Mouse (Mus musculus) layer of hippocampus, postnatal 10 days (tissue): ENCODE measurements around the gene Slc25a44. TPM values are rescaled to one million over a fixed set of nuclear protein-coding genes. Genes with fewer than 3 reads are reported as not detected.

Source experiments
- DNase-seq, 2 experiments: peaks; one replicate each; pipeline ENCODE4 v3.0.0; 2021; ENCODE audit warnings: low spot score in 2 of 2
- long read RNA-seq: library from polyadenylated mRNA; stranded (forward); transcript quantifications from one replicate; pipeline ENCODE4 v2.0.0, GENCODE M21; 2023
- total RNA-seq, 2 experiments: library from RNA; stranded (reverse); gene quantifications; 2 replicates each; pipeline ENCODE4 v1.2.3; 2021

Gene Slc25a44
- total RNA-seq, result 10 to 100 TPM; 54.1 to 58.1 TPM
- long read RNA-seq, transcript Slc25a44-203 (4 exons, 3,429 nt), result minor isoform, 6 of 127 reads
- long read RNA-seq, transcript Slc25a44-201 (4 exons, 3,577 nt), result major isoform, 24 of 127 reads
- long read RNA-seq, partial matches to known transcripts, result 2 of 127 reads
- long read RNA-seq, other reads (novel, unspliced or antisense), result 91 of 127 reads

GRCm38 (mm10) chr3:88424605-88425329, at the start of gene Slc25a44:
Gene Slc25a44 (minus strand): TSS chr3:88425139.
- DNase-seq, result peak; percentile 91 to 93

DNA sequence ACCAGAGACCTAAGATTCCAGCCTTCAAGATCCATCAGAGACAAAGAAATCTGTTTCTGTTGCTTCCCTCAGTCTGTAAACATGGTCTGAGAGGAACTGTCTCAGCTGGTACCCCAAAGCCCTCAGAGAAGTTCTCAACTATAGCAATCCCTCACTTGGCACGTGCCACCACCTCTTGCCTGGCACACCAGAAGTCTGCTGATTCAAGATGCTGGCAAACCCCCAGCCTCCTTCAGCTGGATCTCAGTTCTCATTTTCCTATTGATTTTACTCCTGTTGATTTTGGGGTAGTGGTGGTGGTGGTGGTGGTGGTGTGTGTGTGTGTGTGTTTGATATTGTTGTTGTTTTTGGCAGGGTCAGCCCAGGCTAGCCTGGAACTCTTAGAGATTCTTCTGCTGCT, 48.6 kb upstream of the Slc25a44 start:
- no peak for DNase-seq

- no peak for DNase-seq
Observed at GRCm38 (mm10) chr3:88473020-88473419, 48.1 kb upstream of the Slc25a44 start.

- no peak for DNase-seq
Observed at GRCm38 (mm10) chr3:88470943-88471479, 46.1 kb upstream of the Slc25a44 start.

DNA sequence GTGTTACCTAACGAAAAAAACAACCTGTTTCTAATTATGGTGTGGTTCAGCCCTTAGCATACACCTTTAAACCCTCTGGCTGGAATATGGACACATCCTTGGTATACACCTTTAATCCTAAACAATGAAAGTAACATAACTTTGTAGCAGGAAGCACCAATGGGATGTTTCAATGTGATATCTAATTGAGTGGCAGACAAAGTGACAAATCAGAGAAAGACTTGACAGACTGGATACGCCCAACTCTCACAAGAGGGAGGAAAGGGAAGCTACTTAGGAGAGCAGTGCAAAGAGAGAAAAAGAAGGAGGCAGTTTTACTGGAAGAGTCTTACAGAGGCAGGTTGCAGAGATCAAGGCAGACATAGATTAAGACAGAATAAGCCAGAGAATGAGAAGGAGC, 44.5 kb upstream of the Slc25a44 start:
- no peak for DNase-seq

DNA sequence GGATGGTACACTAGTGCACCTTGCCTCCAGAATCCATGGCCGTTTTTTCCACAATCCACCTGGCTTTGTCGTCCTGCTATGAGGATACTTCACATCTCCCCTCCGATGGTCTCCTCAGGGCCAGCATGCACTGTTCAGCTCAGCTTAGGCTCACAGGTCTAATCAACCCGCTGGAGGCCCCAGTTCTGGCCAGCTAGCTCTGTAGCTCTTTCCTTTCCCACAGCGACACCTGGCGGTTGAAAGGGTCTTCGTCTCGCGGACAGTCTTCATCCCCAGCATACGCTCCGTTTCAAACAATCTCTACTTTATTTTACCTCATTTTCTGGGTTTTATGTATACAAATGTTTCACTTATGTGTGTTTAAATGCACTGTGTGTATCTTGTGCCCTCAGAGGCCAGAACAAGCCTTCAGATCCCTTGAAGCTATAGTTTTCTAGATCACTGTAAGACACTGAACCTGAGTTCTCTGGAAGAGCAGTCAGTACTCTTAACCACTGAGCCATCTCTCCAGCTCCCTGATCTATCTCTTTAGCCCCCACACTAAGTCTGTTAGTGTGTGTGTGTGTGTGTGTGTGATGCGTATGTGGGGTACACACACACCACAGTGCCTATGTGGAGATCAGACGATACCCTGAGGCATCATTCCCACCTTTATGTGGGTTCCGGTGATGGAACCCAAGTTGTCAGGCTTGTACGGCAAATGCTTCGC, 42.3 kb upstream of the Slc25a44 start:
- DNase-seq, result peak; percentile 94 to 95

DNA sequence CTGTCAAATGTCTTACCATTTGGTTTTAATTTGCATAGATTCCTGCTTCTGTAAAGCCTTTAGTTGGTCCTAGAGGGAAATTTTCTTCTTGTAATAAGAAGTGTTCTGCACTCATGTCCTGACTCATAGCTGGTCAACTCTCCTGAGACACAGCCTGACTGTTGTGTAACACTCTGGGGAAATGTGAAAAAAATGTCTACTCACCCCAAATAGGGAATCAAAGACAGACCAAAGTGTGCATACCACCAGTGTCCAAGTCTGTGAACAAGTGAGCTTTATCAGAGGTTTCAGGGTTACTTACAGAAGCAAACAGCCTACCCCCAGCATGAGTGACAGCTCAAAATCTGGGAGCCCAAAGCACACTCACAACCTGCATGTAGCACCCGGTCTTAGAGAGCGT, 40.2 kb upstream of the Slc25a44 start:
- DNase-seq, result no peak

- DNase-seq, result no peak
Observed at GRCm38 (mm10) chr3:88464425-88464824, 39.5 kb upstream of the Slc25a44 start.

- peak; percentile 57 to 69 for DNase-seq
Observed at GRCm38 (mm10) chr3:88460983-88461696, 36.2 kb upstream of the Slc25a44 start, which contains the start of gene Sema4a. Gene Sema4a (minus strand): TSS chr3:88461182.

DNA sequence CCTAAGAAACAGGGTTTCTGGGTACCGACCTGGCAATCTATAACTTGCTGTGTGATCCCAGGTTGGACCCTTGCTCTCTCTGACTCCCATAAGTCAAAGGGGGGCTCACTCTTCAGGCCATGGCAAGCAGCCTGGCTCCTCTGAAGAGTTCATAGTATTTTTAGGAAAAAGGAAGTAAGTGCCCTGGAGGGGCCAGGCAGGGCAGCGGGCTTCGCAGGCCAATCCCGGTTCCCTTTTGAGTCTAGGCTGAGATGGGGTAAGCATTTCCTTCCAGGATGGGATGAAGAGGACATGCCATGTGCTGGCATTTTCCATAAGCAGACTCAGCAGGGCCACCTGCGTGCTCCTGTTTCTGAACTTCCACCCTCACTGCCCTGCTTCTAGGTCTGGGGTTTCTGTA, 35.1 kb upstream of the Slc25a44 start:
- no peak for DNase-seq

DNA sequence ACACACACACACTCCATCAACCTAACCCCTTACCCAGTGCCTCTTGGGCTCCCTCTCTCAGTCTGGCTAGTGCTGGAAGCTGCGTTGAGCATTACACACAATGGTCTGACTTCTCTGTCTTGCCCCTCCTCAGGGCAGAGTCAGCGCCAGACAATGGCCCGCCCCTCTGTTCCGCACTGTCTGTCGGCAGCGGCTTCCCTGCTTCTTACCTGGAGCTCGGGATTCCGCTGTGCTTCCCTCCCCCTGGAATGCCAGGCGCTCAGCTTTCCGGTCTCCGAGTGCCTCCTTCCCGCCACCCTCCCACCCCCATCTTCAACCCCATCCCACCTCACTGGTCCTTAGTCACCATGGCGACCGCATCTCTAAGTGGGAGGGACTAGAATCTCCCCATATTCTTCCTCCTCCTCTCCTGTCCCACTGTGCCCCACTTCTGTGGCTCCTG, 33.9 kb upstream of the Slc25a44 start:
- no peak for DNase-seq

DNA sequence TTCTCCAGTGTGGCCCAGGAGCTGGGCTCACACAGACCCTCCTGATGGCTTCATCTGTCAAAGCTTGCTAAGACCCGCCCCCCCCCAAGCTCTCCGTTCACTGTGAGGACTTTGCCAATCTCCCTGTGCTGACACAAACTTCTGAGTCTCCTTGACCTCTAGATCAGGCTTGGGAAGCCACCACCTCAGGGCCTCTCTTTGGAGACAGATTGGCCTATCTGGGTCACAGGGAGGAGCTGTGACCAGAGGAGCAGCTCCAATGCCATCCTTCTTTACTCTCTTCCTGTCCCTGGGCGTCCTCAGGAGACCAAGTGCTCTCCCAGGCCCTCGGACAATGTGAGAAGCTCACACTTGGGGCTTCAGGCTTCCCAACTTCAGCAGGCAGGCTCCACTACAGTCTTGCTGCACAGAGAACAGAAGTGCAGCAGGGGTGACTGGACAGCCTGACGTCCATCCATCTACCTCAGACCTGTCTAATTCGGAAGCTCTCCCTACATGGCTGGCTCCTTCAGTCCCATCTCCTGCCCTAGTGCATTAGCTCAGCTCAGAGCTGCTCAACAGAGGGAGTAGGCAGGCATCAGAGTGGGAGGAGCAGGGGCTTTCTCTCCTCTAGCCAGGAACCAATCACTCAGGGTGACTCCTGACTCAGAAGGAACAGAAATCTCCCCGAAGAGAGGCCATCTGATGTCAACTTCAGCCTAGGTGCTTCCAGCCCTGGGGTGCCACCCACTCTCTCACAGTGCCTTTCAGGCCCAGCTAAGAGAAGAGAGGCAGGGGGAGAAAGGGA, 32.0 kb upstream of the Slc25a44 start:
- no peak for DNase-seq

DNA sequence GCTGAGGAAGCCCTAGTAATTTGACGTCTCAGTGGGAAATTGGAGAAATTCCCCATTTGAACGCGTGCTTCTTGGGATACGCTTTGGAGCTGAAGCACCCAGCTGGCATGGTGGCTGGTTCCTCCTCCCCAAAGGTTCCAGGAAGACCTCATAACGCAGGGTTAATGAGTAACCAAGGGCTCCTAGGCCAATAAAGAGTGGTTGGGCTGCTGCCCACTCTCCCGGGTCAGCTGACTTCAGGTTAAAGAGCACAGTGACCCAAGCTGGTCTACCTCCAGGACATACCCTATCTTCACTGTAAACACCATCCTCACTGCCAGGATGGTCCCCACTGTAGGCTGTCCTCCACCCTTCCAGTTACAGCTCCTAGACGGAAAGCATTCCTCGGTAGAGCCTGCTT, 31.4 kb upstream of the Slc25a44 start:
- DNase-seq, result no peak

- DNase-seq, result no peak
Observed at GRCm38 (mm10) chr3:88455588-88456264, 30.8 kb upstream of the Slc25a44 start.

- no peak for DNase-seq
Observed at GRCm38 (mm10) chr3:88454762-88455587, 30.0 kb upstream of the Slc25a44 start.

DNA sequence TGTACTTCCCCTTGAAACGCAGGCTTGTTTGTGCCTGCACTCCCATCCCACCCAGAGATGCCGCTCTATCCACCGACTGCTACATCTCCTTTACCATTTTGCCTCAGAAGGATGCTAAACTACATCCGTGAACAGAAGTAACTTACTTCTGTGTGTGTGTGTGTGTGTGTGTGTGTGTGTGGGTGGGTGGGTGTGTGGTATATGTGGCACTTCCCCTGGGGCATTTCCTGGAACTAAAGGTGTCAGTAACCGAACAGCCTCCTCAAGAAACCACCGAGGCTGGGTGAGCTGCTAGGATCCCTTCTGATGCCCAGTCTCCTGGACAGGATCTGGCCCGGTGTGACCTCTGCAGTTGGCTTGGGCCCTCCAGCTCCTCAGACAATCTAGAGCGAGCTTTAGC, 29.0 kb upstream of the Slc25a44 start:
- no peak for DNase-seq

GRCm38 (mm10) chr3:88453369-88453768, 28.4 kb upstream of the Slc25a44 start:
- DNase-seq, result no peak

DNA sequence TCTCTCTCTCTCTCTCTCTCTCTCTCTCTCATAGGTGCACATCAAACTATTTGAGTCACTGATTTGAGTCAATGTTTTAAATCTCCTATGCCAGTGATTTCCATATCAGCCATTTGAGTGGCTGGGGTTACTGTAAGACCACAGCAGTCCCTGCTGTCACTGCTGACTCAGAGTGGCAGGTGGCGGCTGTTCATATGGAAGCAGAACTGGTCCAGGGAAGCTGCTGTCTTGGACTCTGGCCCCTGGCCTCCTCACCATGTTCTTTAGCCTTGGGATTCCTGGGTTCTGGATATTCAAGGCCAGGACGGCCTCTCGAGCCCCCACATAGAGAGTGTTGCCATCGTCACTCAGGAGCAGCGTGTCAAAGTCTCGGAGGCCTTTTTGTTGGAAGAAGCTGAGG, 27.8 kb upstream of the Slc25a44 start:
- no peak for DNase-seq

GRCm38 (mm10) chr3:88452246-88452645, 27.3 kb upstream of the Slc25a44 start:
- DNase-seq, result no peak
